Mouse (Mus musculus) liver, embryonic 14.5 days (tissue): ENCODE data around the gene Agbl5. TPM values are rescaled to one million over a fixed set of nuclear protein-coding genes. Genes with fewer than 3 reads are reported as not detected.

Experiments
- ATAC-seq: fragments of 200-750 bp; cut with Nextera tagmentation; 2 replicates; pipeline ENCODE4 v1.8.0; 2017; ENCODE audit warnings: moderate number of reproducible peaks, mild to moderate bottlenecking, moderate library complexity; ENCODE audit not compliant: insufficient read depth
- DNase-seq, 3 experiments: peaks; one replicate each; pipeline ENCODE4 v3.0.0-alpha.2; 2012 to 2013; ENCODE audit warnings: low read depth in 3 of 3, low spot score in 3 of 3
- H3K27ac ChIP-seq: fragments of 300-500 bp; sonication (generic); 2 replicates; pipeline ENCODE4 v1.5.1; 2014; ENCODE audit warnings: moderate library complexity, mild to moderate bottlenecking, control low read depth, inconsistent platforms
- H3K27me3 ChIP-seq: fragments of 300-500 bp; sonication (generic); 2 replicates; pipeline ENCODE4 v1.6.1; 2014; ENCODE audit warnings: mild to moderate bottlenecking, low read length, moderate library complexity; ENCODE audit not compliant: control insufficient read depth, insufficient read depth
- H3K36me3 ChIP-seq: fragments of 300-500 bp; sonication (generic); replicated peaks from 2 replicates; pipeline ENCODE4 v1.6.1; 2014; ENCODE audit warnings: low read depth; ENCODE audit not compliant: control insufficient read depth, insufficient read depth
- H3K4me1 ChIP-seq, 2 experiments: fragments of 200-500 bp in 1 of 2; fragments of 300-500 bp in 1 of 2; sonication (generic) in 1 of 2; replicated peaks; 2 replicates each; pipeline ENCODE4 v1.6.1; 2012 to 2014; ENCODE audit warnings: antibody characterized with exemption in 1 of 2, inconsistent platforms in 1 of 2, low read length in 1 of 2; ENCODE audit not compliant: control insufficient read depth in 2 of 2, insufficient read depth in 2 of 2
- H3K4me2 ChIP-seq: fragments of 300-500 bp; sonication (generic); 2 replicates; pipeline ENCODE4 v1.6.1; 2014; ENCODE audit warnings: low read depth, mild to moderate bottlenecking, control low read depth, moderate library complexity
- H3K4me3 ChIP-seq, 2 experiments: fragments of 200-500 bp in 1 of 2; fragments of 300-500 bp in 1 of 2; sonication (generic) in 1 of 2; 2 replicates each; pipeline ENCODE4 v1.5.1; 2012 to 2014; ENCODE audit warnings: low read depth in 2 of 2, low read length in 2 of 2, mild to moderate bottlenecking in 2 of 2, control low read depth in 1 of 2, inconsistent platforms in 1 of 2, moderate library complexity in 1 of 2; ENCODE audit not compliant: insufficient read depth in 1 of 2
- H3K9ac ChIP-seq: fragments of 300-500 bp; sonication (generic); replicated peaks from 2 replicates; pipeline ENCODE4 v1.6.1; 2014; ENCODE audit warnings: mild to moderate bottlenecking, control low read depth, moderate library complexity
- H3K9me3 ChIP-seq: fragments of 300-500 bp; sonication (generic); 2 replicates; pipeline ENCODE4 v1.6.1; 2016; ENCODE audit warnings: low read length, mixed read lengths; ENCODE audit not compliant: control insufficient read depth
- CTCF ChIP-seq: IDR thresholded peaks from 2 replicates; pipeline ENCODE4 v1.5.1; 2016; ENCODE audit warnings: antibody characterized with exemption, low read depth, control low read depth
- EP300 ChIP-seq: IDR thresholded peaks from 2 replicates; pipeline ENCODE4 v1.6.1; 2016; ENCODE audit warnings: antibody characterized with exemption, low read depth
- WGBS: fragments of 180-500 bp; shearing (Covaris S2); extraction: QIAGEN DNeasy Blood & Tissue Kit; methylation state at CpG from one replicate; pipeline ENCODE4 v1.1.7; 2014; ENCODE audit not compliant: insufficient replicate concordance; 5-methylcytosine and 5-hydroxymethylcytosine counted together
- polyA plus RNA-seq, 2 experiments: library from polyadenylated mRNA; depleted of rRNA in 1 of 2; stranded (reverse) in 1 of 2; unstranded in 1 of 2; fragments of >200 nt; fragmentation: Nextera tagmentation in 1 of 2; extraction: Ambion mirVana in 1 of 2; gene quantifications; 2 replicates each; pipeline versions ENCODE4 v1.2.1 to v1.2.3; 2012 to 2014

Agbl5 gene
- polyA plus RNA-seq, 2 experiments, result 4.8 to 5.0 TPM

GRCm38 (mm10) chr5:30926073-30926472, 37.6 kb downstream of the Agbl5 start:
- no peak overlapping the region for H3K9ac ChIP-seq
- no peak for DNase-seq
- H3K4me2 ChIP-seq, result no peak overlapping the region
- H3K27ac ChIP-seq, result no peak overlapping the region
- ATAC-seq, result no peak
- TF ChIP-seq CTCF, result no peak
- no peak for TF ChIP-seq EP300
- WGBS, result 64% methylated on average over 2 of the region's 2 CpGs
- H3K4me3 ChIP-seq, result no peak overlapping the region
- H3K9me3 ChIP-seq, result no peaks in the 10 kb centered on the region
- H3K27me3 ChIP-seq, result no peaks in the 10 kb centered on the region
- H3K4me1 ChIP-seq, result peaks cover 12 to 20% of the 10 kb centered on the region in 2 experiments
- no peaks in the 10 kb centered on the region for H3K36me3 ChIP-seq

- H3K4me2 ChIP-seq, result no peak overlapping the region
- H3K9ac ChIP-seq, result no peak overlapping the region
- no peak overlapping the region for H3K4me3 ChIP-seq
- peaks cover under 1 to 6% of the 10 kb centered on the region in 2 experiments; a peak in 3 of 4 replicates for H3K4me1 ChIP-seq
- WGBS, result 51% methylated on average over 7 of the region's 7 CpGs
- H3K36me3 ChIP-seq, result no peaks in the 10 kb centered on the region
- H3K27ac ChIP-seq, result no peak overlapping the region
- no peak for ATAC-seq
- no peaks in the 10 kb centered on the region for H3K9me3 ChIP-seq
- no peak for DNase-seq
- TF ChIP-seq EP300 (no peak), CTCF (no peak)
- no peaks in the 10 kb centered on the region for H3K27me3 ChIP-seq
Measured at GRCm38 (mm10) chr5:30927945-30928529, 39.5 kb downstream of the Agbl5 start.

GRCm38 (mm10) chr5:30930121-30930520, 41.6 kb downstream of the Agbl5 start:
- DNase-seq, result no peak
- H3K27ac ChIP-seq, result no peak overlapping the region
- no peak overlapping the region for H3K4me2 ChIP-seq
- 55% methylated on average over 4 of the region's 4 CpGs for WGBS
- H3K9ac ChIP-seq, result no peak overlapping the region
- TF ChIP-seq EP300 (no peak), CTCF (peak; percentile 73)
- H3K9me3 ChIP-seq, result no peaks in the 10 kb centered on the region
- no peaks in the 10 kb centered on the region for H3K27me3 ChIP-seq
- H3K36me3 ChIP-seq, result no peaks in the 10 kb centered on the region
- H3K4me1 ChIP-seq, result no peaks in the 10 kb centered on the region
- ATAC-seq, result no peak
- H3K4me3 ChIP-seq, result no peak overlapping the region

GRCm38 (mm10) chr5:30930846-30931245, 42.4 kb downstream of the Agbl5 start:
- Histone ChIP-seq H3K9me3 (no peaks in the 10 kb centered on the region), H3K4me3 (no peak overlapping the region), H3K4me1 (no peaks in the 10 kb centered on the region), H3K27me3 (no peaks in the 10 kb centered on the region), H3K4me2 (no peak overlapping the region), H3K27ac (no peak overlapping the region), H3K36me3 (no peaks in the 10 kb centered on the region), H3K9ac (no peak overlapping the region)
- 77% methylated on average over 6 of the region's 6 CpGs for WGBS
- DNase-seq, result no peak
- no peak for ATAC-seq
- TF ChIP-seq EP300 (no peak), CTCF (no peak)

- no peak for ATAC-seq
- Histone ChIP-seq H3K27me3 (no peaks in the 10 kb centered on the region), H3K4me1 (no peaks in the 10 kb centered on the region), H3K36me3 (no peaks in the 10 kb centered on the region), H3K9ac (no peak overlapping the region), H3K27ac (no peak overlapping the region), H3K9me3 (no peaks in the 10 kb centered on the region), H3K4me2 (no peak overlapping the region), H3K4me3 (no peak overlapping the region)
- WGBS, result 70% methylated on average over 4 of the region's 4 CpGs
- DNase-seq, result no peak
- TF ChIP-seq CTCF, result no peak
- no peak for TF ChIP-seq EP300
Measured at GRCm38 (mm10) chr5:30931378-30931777, 42.9 kb downstream of the Agbl5 start.
